Mouse (Mus musculus) midbrain, embryonic 10.5 days (tissue): ENCODE data around the gene A830018L16Rik. TPM values are rescaled to one million over a fixed set of nuclear protein-coding genes. Genes with fewer than 3 reads are reported as not detected.
"Not testable (repeated sequence)": the region's sequence is repeated elsewhere in the genome, so short reads cannot be mapped to it uniquely, and the experiment has no call there.

Experiments
- DNase-seq: peaks from one replicate; pipeline ENCODE4 v3.0.0-alpha.2; 2017; ENCODE audit warnings: low spot score
- H3K27ac ChIP-seq: fragments of 300-500 bp; sonication (generic); replicated peaks from 2 replicates; pipeline ENCODE4 v1.5.1; 2016; ENCODE audit warnings: mild to moderate bottlenecking
- H3K27me3 ChIP-seq: fragments of 300-500 bp; sonication (generic); 2 replicates; pipeline ENCODE4 v1.6.1; 2016; ENCODE audit warnings: low read depth, mild to moderate bottlenecking; ENCODE audit not compliant: poor library complexity, severe bottlenecking
- H3K36me3 ChIP-seq: fragments of 300-500 bp; sonication (generic); 2 replicates; pipeline ENCODE4 v1.6.1; 2016; ENCODE audit warnings: mild to moderate bottlenecking, moderate library complexity
- H3K4me1 ChIP-seq: fragments of 300-500 bp; sonication (generic); 2 replicates; pipeline ENCODE4 v1.6.1; 2016
- H3K4me3 ChIP-seq: fragments of 300-500 bp; sonication (generic); 2 replicates; pipeline ENCODE4 v1.5.1; 2016; ENCODE audit warnings: mild to moderate bottlenecking, moderate library complexity
- H3K9me3 ChIP-seq: fragments of 300-500 bp; sonication (generic); replicated peaks from 2 replicates; pipeline ENCODE4 v1.6.1; 2016; ENCODE audit warnings: mild to moderate bottlenecking
- WGBS: fragments of 180-500 bp; shearing (Covaris S2); methylation state at CpG from one replicate; pipeline ENCODE4 v1.1.7; 2016; 5-methylcytosine and 5-hydroxymethylcytosine counted together
- polyA plus RNA-seq: library from polyadenylated mRNA; unstranded; fragments of >200 nt; fragmentation: Nextera tagmentation; extraction: Ambion mirVana; gene quantifications from 2 replicates; pipeline ENCODE4 v1.2.1, GENCODE M21; 2016

The A830018L16Rik gene
- polyA plus RNA-seq, 1 experiment from 2014 or later = 3.1 TPM

DNA sequence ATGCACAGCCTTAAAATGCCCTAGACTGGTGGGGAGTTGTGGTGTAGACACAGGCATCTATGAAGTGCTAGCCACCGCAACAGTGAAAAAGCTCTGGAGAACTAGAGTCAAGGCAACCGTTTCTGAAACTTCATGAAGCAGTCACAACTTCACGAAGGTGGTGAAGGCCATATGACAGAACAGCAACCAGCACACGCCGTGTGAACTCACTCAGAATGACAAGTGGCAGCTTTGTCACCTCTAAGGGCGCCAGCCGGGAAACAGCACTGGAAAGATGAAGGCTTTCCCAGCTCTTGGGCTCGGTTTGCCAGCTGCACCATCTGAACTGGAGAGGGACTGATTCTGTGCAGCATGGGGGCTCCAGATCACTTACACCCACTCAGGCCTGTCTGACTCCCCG is 523.1 kb downstream of the A830018L16Rik start:
- H3K9me3 ChIP-seq = no peaks in the 10 kb centered on the region
- H3K4me3 ChIP-seq = no peak overlapping the region
- H3K27ac ChIP-seq = no peak overlapping the region
- no peak for DNase-seq
- no peaks in the 10 kb centered on the region for H3K36me3 ChIP-seq
- no peaks in the 10 kb centered on the region for H3K4me1 ChIP-seq
- 88% methylated on average over 9 of the region's 9 CpGs for WGBS
- H3K27me3 ChIP-seq = no peaks in the 10 kb centered on the region

DNA sequence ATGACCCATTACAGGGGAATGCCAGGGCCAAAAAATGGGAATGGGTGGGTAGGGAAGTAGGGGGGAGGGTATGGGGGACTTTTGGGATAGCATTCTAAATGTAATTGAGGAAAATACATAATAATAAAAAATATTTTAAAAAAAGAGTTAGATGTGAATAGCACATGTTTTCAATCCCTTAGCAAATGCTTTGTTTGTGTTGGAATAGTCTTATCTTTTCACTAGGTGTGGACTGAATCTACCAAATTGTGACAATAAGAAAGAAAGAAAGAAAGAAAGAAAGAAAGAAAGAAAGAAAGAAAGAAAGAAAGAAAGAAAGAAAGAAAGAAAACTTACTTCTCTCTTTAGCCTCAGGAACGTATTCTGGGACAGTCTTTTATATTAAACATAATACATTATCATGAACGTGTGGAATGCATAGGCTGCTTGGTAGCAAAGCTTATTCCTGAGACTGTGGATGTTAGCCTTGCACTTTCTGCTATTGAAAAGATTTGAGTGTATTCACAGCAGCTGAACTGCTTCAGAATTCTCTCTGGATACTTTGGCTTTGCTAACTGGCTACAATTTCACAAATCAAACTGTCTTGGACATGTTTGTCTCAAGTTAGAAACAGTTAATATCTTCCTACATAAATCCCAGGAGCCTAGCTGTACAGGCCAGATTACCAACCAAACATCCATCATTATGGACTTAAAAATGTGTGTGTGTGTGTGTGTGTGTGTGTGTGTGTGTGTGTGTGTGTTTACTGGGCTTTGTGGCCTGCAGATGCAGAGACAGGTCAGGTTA is 545.7 kb downstream of the A830018L16Rik start:
- Histone ChIP-seq H3K4me3 (no peak overlapping the region), H3K27ac (no peak overlapping the region), H3K4me1 (no peaks in the 10 kb centered on the region), H3K36me3 (no peaks in the 10 kb centered on the region), H3K9me3 (no peaks in the 10 kb centered on the region), H3K27me3 (no peaks in the 10 kb centered on the region)
- WGBS = 78% methylated on average over 2 of the region's 2 CpGs
- no peak for DNase-seq

DNA sequence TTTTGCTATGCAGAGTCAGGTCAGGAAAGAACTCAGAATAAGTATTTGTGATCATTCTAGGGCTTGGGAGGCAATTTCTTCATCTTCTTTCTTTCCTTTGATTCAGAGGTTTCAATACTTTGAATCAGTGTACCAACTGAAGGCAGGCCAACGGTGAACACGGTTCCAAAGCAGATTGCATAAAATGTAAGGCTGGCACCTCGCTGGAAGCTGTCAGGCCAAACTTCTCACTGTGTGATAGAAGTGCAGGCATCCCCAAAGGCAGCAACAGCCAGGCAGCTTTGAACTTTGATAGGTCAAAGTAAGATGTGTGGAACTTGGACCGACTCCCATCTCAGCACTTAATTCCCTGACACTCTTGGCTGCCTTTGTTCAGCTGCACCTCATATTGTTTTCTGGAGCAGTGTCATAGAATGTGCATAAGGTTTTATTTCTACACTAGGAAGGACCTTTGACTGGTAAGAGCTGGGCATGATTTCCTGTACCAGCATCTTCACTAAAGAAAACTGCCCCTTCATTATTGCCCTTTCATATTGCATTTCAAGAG is 568.8 kb downstream of the A830018L16Rik start:
- Histone ChIP-seq H3K9me3 (no peaks in the 10 kb centered on the region), H3K27me3 (no peaks in the 10 kb centered on the region), H3K27ac (no peak overlapping the region), H3K36me3 (no peaks in the 10 kb centered on the region), H3K4me1 (no peaks in the 10 kb centered on the region), H3K4me3 (no peak overlapping the region)
- no peak for DNase-seq
- WGBS = 89% methylated on average over 4 of the region's 4 CpGs

GRCm38 (mm10) chr1:11990011-11990410 is 576.1 kb downstream of the A830018L16Rik start:
- no peaks in the 10 kb centered on the region for H3K27me3 ChIP-seq
- no peaks in the 10 kb centered on the region for H3K9me3 ChIP-seq
- DNase-seq = no peak
- WGBS = 80% methylated on average over 3 of the region's 3 CpGs
- no peak overlapping the region for H3K27ac ChIP-seq
- H3K4me3 ChIP-seq = no peak overlapping the region
- H3K36me3 ChIP-seq = no peaks in the 10 kb centered on the region
- no peaks in the 10 kb centered on the region for H3K4me1 ChIP-seq

DNA sequence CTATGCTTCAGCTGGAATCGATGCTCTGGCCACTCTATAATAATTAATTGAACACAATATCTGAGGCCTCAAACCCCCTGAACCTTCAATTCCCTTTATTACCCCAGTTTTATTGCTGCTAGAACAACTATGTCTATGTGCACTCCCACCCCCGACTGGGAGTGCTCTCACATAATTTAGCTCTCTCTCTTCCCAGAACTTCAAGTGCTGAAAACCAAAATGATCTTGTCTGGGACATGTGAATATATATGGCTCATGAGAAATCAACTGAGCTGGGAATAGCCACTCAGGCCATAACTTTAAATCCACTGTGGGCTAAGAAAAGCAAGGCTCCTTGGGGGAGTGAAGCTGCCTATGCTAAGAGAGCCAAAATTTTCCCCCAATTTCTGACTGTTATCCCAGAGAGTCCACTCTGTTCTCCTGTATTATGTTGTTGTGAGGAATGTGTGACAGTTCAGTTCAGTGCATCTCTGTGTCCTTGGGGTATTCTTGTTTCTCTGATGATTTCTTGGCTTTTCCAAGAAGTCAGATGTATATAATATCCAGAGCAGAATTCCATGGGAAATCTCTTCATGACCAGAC is 582.5 kb downstream of the A830018L16Rik start:
- WGBS = 84% methylated on average over 2 of the region's 2 CpGs
- no peaks in the 10 kb centered on the region for H3K36me3 ChIP-seq
- no peaks in the 10 kb centered on the region for H3K4me1 ChIP-seq
- no peaks in the 10 kb centered on the region for H3K27me3 ChIP-seq
- no peak for DNase-seq
- H3K4me3 ChIP-seq = no peak overlapping the region
- no peak overlapping the region for H3K27ac ChIP-seq
- no peaks in the 10 kb centered on the region for H3K9me3 ChIP-seq

DNA sequence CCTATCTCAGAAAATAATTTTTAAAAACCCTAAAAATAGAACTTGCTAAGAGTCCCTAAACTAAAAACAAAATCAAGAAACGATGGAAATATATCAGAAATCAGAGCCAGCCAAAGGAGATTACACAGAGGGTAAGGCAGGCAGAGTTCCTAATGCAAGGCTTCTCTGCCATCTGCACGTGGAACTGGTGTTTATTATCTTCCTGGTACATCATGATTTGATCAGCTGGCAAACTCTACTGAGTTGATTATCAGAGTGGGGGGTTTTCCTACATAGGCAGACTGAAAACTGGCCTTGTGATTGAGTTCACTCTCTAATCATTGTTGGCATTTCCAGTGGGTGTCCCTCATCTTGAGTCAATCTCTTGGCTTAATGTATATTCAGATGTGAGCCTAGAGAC is 583.7 kb downstream of the A830018L16Rik start:
- H3K36me3 ChIP-seq = no peaks in the 10 kb centered on the region
- no peak for DNase-seq

GRCm38 (mm10) chr1:12000557-12000956 is 586.7 kb downstream of the A830018L16Rik start:
- whole genome bisulfite sequencing = 86% methylated on average over 4 of the region's 4 CpGs
- H3K4me3 ChIP-seq = no peak overlapping the region
- no peaks in the 10 kb centered on the region for H3K36me3 ChIP-seq
- no peak for DNase-seq
- no peaks in the 10 kb centered on the region for H3K9me3 ChIP-seq
- H3K4me1 ChIP-seq = no peaks in the 10 kb centered on the region
- H3K27ac ChIP-seq = no peak overlapping the region
- H3K27me3 ChIP-seq = no peaks in the 10 kb centered on the region

More for the DNA sequence above, 583.7 kb downstream of the A830018L16Rik start:
- 83% methylated on average over 2 of the region's 2 CpGs for WGBS
- Histone ChIP-seq H3K4me3 (no peak overlapping the region), H3K27me3 (no peaks in the 10 kb centered on the region), H3K4me1 (no peaks in the 10 kb centered on the region), H3K9me3 (no peaks in the 10 kb centered on the region), H3K27ac (no peak overlapping the region)

DNA sequence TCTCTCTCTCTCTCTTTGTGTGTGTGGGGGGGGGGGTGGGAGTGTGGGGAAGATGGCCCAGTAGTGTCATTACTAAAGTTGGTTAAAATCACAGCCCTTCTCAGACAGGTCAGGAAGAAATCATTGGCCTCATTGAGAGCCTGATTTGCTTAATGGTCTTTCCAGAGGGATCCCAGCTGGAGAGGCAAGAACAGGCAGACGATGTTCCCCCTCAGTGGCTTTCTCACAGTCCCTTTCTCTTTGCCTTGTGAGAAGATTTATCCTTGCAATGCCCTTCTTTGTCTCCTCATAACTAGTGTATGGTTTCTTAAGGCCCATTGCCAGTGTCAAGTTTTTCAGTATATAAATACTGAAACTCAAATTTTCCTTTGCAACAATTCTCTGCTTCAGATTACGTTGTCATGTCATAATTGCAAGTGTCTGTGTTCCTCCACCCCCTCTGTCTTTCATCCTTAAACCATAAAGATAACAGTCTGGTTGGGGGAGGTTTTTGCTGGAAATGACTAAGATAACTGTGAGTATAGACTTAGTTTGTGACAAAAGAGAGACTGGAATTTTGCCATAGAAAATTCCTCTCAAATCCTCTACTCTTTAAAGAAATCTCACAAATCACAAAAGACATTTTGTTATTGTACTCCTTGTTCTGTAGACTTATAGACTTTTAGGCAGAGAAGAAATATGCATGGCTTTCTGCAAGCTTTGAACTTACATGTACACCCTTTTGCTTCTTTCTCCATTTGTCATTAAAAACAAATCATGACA is 595.1 kb downstream of the A830018L16Rik start:
- no peak for DNase-seq
- no peaks in the 10 kb centered on the region for H3K27me3 ChIP-seq
- WGBS = 56% methylated on average over 2 of the region's 2 CpGs
- H3K9me3 ChIP-seq = no peaks in the 10 kb centered on the region
- no peak overlapping the region for H3K4me3 ChIP-seq
- no peak overlapping the region for H3K27ac ChIP-seq
- H3K36me3 ChIP-seq = no peaks in the 10 kb centered on the region
- no peaks in the 10 kb centered on the region for H3K4me1 ChIP-seq

- Histone ChIP-seq H3K9me3 (no peaks in the 10 kb centered on the region), H3K36me3 (no peaks in the 10 kb centered on the region), H3K4me1 (no peaks in the 10 kb centered on the region), H3K27ac (no peak overlapping the region), H3K4me3 (no peak overlapping the region), H3K27me3 (no peaks in the 10 kb centered on the region)
- no peak for DNase-seq
Observed at GRCm38 (mm10) chr1:12009551-12009846, 595.6 kb downstream of the A830018L16Rik start.

DNA sequence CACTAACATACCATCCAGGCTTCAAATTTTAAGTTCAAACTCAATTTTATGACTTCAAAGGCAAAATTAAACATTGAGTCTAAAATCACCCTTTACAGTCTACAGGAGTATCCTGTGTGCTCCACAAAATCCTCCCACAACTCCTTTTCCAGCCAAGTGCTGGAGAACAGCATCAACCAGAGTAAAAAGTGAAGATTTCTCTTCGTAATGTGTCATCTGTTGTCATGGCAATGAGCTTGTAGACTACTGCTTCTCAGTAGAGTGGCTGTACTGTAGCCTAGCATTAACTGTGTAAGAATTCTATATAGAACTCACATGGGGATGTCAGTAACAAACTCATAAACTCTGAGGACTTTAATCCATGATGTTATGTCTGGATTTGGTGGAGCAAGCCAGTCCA is 596.7 kb downstream of the A830018L16Rik start:
- Histone ChIP-seq H3K4me1 (no peaks in the 10 kb centered on the region), H3K4me3 (no peak overlapping the region), H3K36me3 (no peaks in the 10 kb centered on the region), H3K27ac (no peak overlapping the region), H3K27me3 (no peaks in the 10 kb centered on the region), H3K9me3 (no peaks in the 10 kb centered on the region)
- WGBS = 73% methylated on average over 1 of the region's 1 CpGs
- no peak for DNase-seq

DNA sequence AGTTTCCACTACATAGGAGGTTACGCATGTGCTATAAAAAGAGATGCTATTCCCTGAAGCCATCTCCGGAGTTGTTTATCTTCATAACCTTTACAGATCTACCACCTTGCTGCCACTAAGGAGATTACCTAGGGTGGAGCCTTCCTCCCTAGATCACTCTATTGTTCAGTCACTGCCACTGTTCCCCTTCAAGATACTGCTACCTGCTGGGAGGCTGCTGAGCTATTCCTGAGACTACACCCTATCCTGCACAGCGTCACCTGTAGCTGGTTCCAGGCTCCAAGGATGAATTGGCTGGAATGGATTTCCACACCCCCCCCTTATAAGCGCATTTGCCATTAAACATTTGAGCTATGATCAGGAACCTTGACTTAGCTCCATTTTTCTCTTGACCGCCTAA is 606.7 kb downstream of the A830018L16Rik start:
- 90% methylated on average over 5 of the region's 5 CpGs for WGBS
- not testable (repeated sequence) for H3K27ac ChIP-seq, DNase-seq, H3K4me1 ChIP-seq, H3K4me3 ChIP-seq, H3K27me3 ChIP-seq, H3K36me3 ChIP-seq, H3K9me3 ChIP-seq
